9 mouse cellular contexts compared by ENCODE assay signal in genomic region chr4:8423392-8424045, GRCm38 (mm10).
A peak's percentile ranks its signal among the peaks of the same experiment; 100 is the strongest.
DNase-seq lines count a peak whose midpoint lies in the region; ATAC-seq lines count a peak whose summit lies in the region.
"Had no signal": no experiment of that assay in that cellular context is flagged by ENCODE, and none has a peak within 500 bp of the region (broad histone marks: within the 10 kb centered on the region; RNA-seq: fewer than 3 reads in every experiment).

No protein-coding gene starts in this region.

- no peak overlapping the region for H3K4me2 ChIP-seq in kidney, embryonic 15.5 days
- H3K4me2 ChIP-seq in midbrain, embryonic 15.5 days: no peak overlapping the region
- H3K4me2 ChIP-seq: forebrain, embryonic 12.5 days had no signal

- no peak for DNase-seq in kidney, postnatal 25 days
- DNase-seq in ZHBTc4 (ENCODE audit: low read depth, low spot score): peak; percentile 11
- peak; percentile 26 for DNase-seq in embryo, embryonic 11.5 days (ENCODE audit: low read depth, low spot score)
- DNase-seq in layer of hippocampus, adult 8-10 months (ENCODE audit: low spot score in 2 of 2): no peak
- DNase-seq in layer of hippocampus, adult 9-10 months (ENCODE audit: low spot score): no peak
- DNase-seq: right cerebral cortex, postnatal 25 days had no signal

- H3K27ac ChIP-seq in kidney, embryonic 15.5 days: no peak overlapping the region
- no peak overlapping the region for H3K27ac ChIP-seq in midbrain, embryonic 15.5 days
- H3K27ac ChIP-seq: forebrain, embryonic 12.5 days had no signal

- no peak overlapping the region for H3K4me3 ChIP-seq in kidney, embryonic 15.5 days (replicated peaks)
- H3K4me3 ChIP-seq in midbrain, embryonic 15.5 days: no peak overlapping the region
- H3K4me3 ChIP-seq: forebrain, embryonic 12.5 days had no signal

- ATAC-seq in kidney, embryonic 15.5 days (replicated peaks; ENCODE audit: low FRiP score): peak; percentile 56; the same call in 1 of the 2 replicates
- ATAC-seq in midbrain, embryonic 15.5 days (replicated peaks): peak; percentile 68

- no peaks in the 10 kb centered on the region for H3K36me3 ChIP-seq in kidney, embryonic 15.5 days
- no peaks in the 10 kb centered on the region for H3K36me3 ChIP-seq in midbrain, embryonic 15.5 days (replicated peaks)
- H3K36me3 ChIP-seq: forebrain, embryonic 12.5 days had no signal

- H3K27me3 ChIP-seq in kidney, embryonic 15.5 days: no peaks in the 10 kb centered on the region
- no peaks in the 10 kb centered on the region for H3K27me3 ChIP-seq in midbrain, embryonic 15.5 days (replicated peaks)
- H3K27me3 ChIP-seq: forebrain, embryonic 12.5 days had no signal

- peaks cover 6% of the 10 kb centered on the region; the same call in 1 of the 2 replicates for H3K4me1 ChIP-seq in kidney, embryonic 15.5 days
- H3K4me1 ChIP-seq in midbrain, embryonic 15.5 days: no peaks in the 10 kb centered on the region

- no peaks in the 10 kb centered on the region for H3K9me3 ChIP-seq in kidney, embryonic 15.5 days (replicated peaks)
- H3K9me3 ChIP-seq in midbrain, embryonic 15.5 days: no peaks in the 10 kb centered on the region
- H3K9me3 ChIP-seq: forebrain, embryonic 12.5 days had no signal

- no peak overlapping the region for H3K9ac ChIP-seq in kidney, embryonic 15.5 days
- no peak overlapping the region for H3K9ac ChIP-seq in midbrain, embryonic 15.5 days
- H3K9ac ChIP-seq: forebrain, embryonic 12.5 days had no signal

- 56% methylated on average over 16 of the region's 16 CpGs for WGBS in kidney, embryonic 15.5 days
- WGBS in midbrain, embryonic 15.5 days: 60% methylated on average over 16 of the region's 16 CpGs

Comparison
In these comparisons a context has a peak if more than half of its experiments do, and no peak if none do; other contexts are left out.
1. DNase-seq: peak in ZHBTc4 (single experiment) and embryo, embryonic 11.5 days (single experiment); none in kidney, postnatal 25 days (0 of 2), layer of hippocampus, adult 8-10 months (0 of 2) and layer of hippocampus, adult 9-10 months (single experiment).